Mouse (Mus musculus): Measurements from ENCODE around the gene Taar6. TPM values are rescaled to one million over a fixed set of nuclear protein-coding genes. Genes with fewer than 3 reads are reported as not detected.

The Taar6 gene
- total and polyA plus RNA-seq, 3 experiments: not detected

DNA sequence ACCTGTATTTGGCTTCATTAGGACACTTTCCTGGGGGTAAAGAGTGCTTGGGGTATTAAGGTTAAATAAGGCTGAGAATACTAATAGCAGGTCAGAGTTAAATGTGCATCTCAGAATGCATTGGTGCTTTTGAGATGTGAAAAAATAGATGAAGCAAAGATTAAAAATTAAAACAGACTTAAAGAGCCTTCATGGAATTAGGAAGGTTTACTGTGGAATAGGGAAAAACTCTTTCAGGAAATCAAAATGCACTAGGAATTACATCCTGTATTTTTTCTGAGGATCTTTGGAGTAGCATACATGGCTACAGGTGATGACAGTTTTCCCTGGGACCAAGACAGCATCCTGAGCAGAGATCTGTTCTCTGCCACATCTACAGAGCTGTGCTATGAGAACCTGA lies 41.5 kb upstream of the Taar6 start, which contains the start of gene Taar7d:
Gene Taar7d (plus strand): TSS at position 301 of the 400 bp plus-strand sequence.
- TF ChIP-seq MYC (IDR thresholded peaks at IDR 0.05; ENCODE audit: low read depth, low read length) (no peak), MAFK (IDR thresholded peaks at IDR 0.05; ENCODE audit: borderline replicate concordance, low read depth, low read length) (no peak)
- Histone ChIP-seq H3K79me2 (ENCODE audit: control insufficient read depth, insufficient read depth, low read length, poor library complexity) (no peaks in the 10 kb centered on the region), H3K27ac (ENCODE audit: control insufficient read depth, low read depth, low read length) (no peak within 1 kb of the TSS), H3K4me1 (ENCODE audit: control insufficient read depth in 1 of 2, insufficient read depth in 2 of 2, low read length in 2 of 2) (no peaks in the 10 kb centered on the region), H3K4me3 (ENCODE audit: control insufficient read depth in 1 of 2, insufficient read depth in 1 of 2, low read depth in 2 of 2, low read length in 2 of 2) (no peak within 1 kb of the TSS), H3K36me3 (ENCODE audit: control insufficient read depth in 1 of 2, insufficient read depth in 2 of 2, low read length in 2 of 2) (no peaks in the 10 kb centered on the region), H3K9ac (ENCODE audit: control insufficient read depth, low read depth, low read length, poor library complexity, severe bottlenecking) (no peak within 1 kb of the TSS), H3K27me3 (ENCODE audit: control insufficient read depth in 1 of 2, insufficient read depth in 2 of 2, low read length in 2 of 2) (no peaks in the 10 kb centered on the region; a peak in 1 of 4 replicates), H3K9me3 (replicated peaks; ENCODE audit: insufficient read depth, low read length) (no peaks in the 10 kb centered on the region)
- DNase-seq (ENCODE audit: low read depth, low spot score): no peak

DNA sequence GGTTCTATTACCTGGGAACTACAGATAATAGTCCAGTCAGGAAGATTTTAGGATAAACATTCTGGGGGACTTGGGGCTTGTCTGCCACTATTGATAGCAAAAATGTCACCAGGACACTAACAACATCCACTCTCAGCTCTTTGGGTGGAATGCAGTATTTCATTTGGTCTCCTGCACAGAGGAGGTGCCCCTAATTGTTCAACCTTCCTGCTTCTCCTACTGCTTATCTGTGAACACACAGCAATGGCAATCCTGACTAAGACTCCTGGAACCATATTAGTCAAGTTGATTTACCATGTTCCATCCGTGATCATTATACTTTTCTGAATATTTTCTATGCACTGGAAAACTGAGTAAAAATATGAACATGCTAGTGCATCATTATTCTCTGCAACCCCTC lies 22.7 kb upstream of the Taar6 start:
- Histone ChIP-seq H3K79me2 (ENCODE audit: control insufficient read depth, insufficient read depth, low read length, poor library complexity) (no peaks in the 10 kb centered on the region), H3K27ac (ENCODE audit: control insufficient read depth, low read depth, low read length) (no peak overlapping the region), H3K4me3 (ENCODE audit: control insufficient read depth in 1 of 2, insufficient read depth in 1 of 2, low read depth in 2 of 2, low read length in 2 of 2) (no peak overlapping the region), H3K27me3 (ENCODE audit: control insufficient read depth in 1 of 2, insufficient read depth in 2 of 2, low read length in 2 of 2) (no peaks in the 10 kb centered on the region), H3K9ac (ENCODE audit: control insufficient read depth, low read depth, low read length, poor library complexity, severe bottlenecking) (no peak overlapping the region), H3K9me3 (replicated peaks; ENCODE audit: insufficient read depth, low read length) (no peaks in the 10 kb centered on the region), H3K4me1 (ENCODE audit: control insufficient read depth in 1 of 2, insufficient read depth in 2 of 2, low read length in 2 of 2) (no peaks in the 10 kb centered on the region), H3K36me3 (ENCODE audit: control insufficient read depth in 1 of 2, insufficient read depth in 2 of 2, low read length in 2 of 2) (no peaks in the 10 kb centered on the region)
- DNase-seq (ENCODE audit: low read depth, low spot score): no peak
- TF ChIP-seq SMC3 (IDR thresholded peaks at IDR 0.05; ENCODE audit: low read depth, low read length) (no peak), USF1 (IDR thresholded peaks at IDR 0.05; ENCODE audit: low read depth, low read length) (no peak), ZKSCAN1 (IDR thresholded peaks at IDR 0.05; ENCODE audit: low read depth, low read length) (no peak), KAT2A (conservative IDR thresholded peaks at IDR 0.05; ENCODE audit: low read depth, low read length) (no peak), ZC3H11A (IDR thresholded peaks at IDR 0.05; ENCODE audit: low read depth, low read length) (no peak), GABPA (IDR thresholded peaks at IDR 0.05; ENCODE audit: low read depth, low read length) (no peak), GATA1 (IDR thresholded peaks at IDR 0.05; ENCODE audit: low read depth, low read length) (no peak), MYB (IDR thresholded peaks at IDR 0.05; ENCODE audit: low read depth, low read length) (no peak)

DNA sequence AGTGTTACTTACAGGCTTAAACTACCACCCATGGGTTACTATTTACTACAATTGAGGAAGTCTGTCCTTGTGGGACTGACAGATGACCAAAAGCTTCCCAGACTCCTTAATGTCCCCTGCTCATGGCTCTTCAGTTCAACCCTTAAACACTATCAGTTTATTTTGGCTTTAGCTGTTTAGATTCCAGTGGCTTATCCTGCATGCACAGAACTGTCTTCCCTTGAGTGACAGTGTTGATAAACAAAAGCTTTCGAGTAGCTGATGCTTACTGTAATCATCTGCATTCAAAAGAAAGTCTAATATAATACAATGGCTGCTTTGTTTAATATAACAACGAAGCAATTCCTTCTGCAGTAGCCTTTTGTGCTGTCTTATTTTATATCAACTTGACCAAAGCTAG lies 21.6 kb upstream of the Taar6 start:
- Histone ChIP-seq H3K9ac (ENCODE audit: control insufficient read depth, low read depth, low read length, poor library complexity, severe bottlenecking) (no peak overlapping the region), H3K27me3 (ENCODE audit: control insufficient read depth in 1 of 2, insufficient read depth in 2 of 2, low read length in 2 of 2) (no peaks in the 10 kb centered on the region; a peak in 1 of 4 replicates), H3K4me3 (ENCODE audit: control insufficient read depth in 1 of 2, insufficient read depth in 1 of 2, low read depth in 2 of 2, low read length in 2 of 2) (no peak overlapping the region), H3K79me2 (ENCODE audit: control insufficient read depth, insufficient read depth, low read length, poor library complexity) (no peaks in the 10 kb centered on the region), H3K9me3 (replicated peaks; ENCODE audit: insufficient read depth, low read length) (no peaks in the 10 kb centered on the region), H3K4me1 (ENCODE audit: control insufficient read depth in 1 of 2, insufficient read depth in 2 of 2, low read length in 2 of 2) (no peaks in the 10 kb centered on the region), H3K27ac (ENCODE audit: control insufficient read depth, low read depth, low read length) (no peak overlapping the region), H3K36me3 (ENCODE audit: control insufficient read depth in 1 of 2, insufficient read depth in 2 of 2, low read length in 2 of 2) (no peaks in the 10 kb centered on the region)
- no peak for DNase-seq (ENCODE audit: low read depth, low spot score)
- no peak for TF ChIP-seq NELFE (IDR thresholded peaks at IDR 0.05; ENCODE audit: low read depth, low read length)
- TF ChIP-seq SIN3A (IDR thresholded peaks at IDR 0.05; ENCODE audit: low read length): no peak
- no peak for TF ChIP-seq POLR2AphosphoS2 (IDR thresholded peaks at IDR 0.05; ENCODE audit: low read length)
- TF ChIP-seq MYB (IDR thresholded peaks at IDR 0.05; ENCODE audit: low read depth, low read length): no peak
- TF ChIP-seq GABPA (IDR thresholded peaks at IDR 0.05; ENCODE audit: low read depth, low read length): no peak
- no peak for TF ChIP-seq ZKSCAN1 (IDR thresholded peaks at IDR 0.05; ENCODE audit: low read depth, low read length)
- TF ChIP-seq BHLHE40 (IDR thresholded peaks at IDR 0.05; ENCODE audit: borderline replicate concordance, low read depth, low read length): no peak
- TF ChIP-seq MEF2A (IDR thresholded peaks at IDR 0.05; ENCODE audit: extremely low read depth, insufficient replicate concordance, low read depth, low read length, poor library complexity, severe bottlenecking): no peak
- no peak for TF ChIP-seq ZNF384 (IDR thresholded peaks at IDR 0.05; ENCODE audit: low read depth, low read length)
- TF ChIP-seq TBP (IDR thresholded peaks at IDR 0.05; ENCODE audit: low read depth, low read length): no peak
- no peak for TF ChIP-seq UBTF (IDR thresholded peaks at IDR 0.05; ENCODE audit: borderline replicate concordance, insufficient read depth, low read depth, low read length)
